Mouse (Mus musculus) naive thymus-derived CD4-positive, alpha-beta T cell, adult 2 months (primary cell): ENCODE results near the gene Sspn.

Source experiments
- DNase-seq: peaks from one replicate; pipeline ENCODE4 v3.0.0-alpha.2; 2011; ENCODE audit warnings: low read depth

Sspn gene

DNA sequence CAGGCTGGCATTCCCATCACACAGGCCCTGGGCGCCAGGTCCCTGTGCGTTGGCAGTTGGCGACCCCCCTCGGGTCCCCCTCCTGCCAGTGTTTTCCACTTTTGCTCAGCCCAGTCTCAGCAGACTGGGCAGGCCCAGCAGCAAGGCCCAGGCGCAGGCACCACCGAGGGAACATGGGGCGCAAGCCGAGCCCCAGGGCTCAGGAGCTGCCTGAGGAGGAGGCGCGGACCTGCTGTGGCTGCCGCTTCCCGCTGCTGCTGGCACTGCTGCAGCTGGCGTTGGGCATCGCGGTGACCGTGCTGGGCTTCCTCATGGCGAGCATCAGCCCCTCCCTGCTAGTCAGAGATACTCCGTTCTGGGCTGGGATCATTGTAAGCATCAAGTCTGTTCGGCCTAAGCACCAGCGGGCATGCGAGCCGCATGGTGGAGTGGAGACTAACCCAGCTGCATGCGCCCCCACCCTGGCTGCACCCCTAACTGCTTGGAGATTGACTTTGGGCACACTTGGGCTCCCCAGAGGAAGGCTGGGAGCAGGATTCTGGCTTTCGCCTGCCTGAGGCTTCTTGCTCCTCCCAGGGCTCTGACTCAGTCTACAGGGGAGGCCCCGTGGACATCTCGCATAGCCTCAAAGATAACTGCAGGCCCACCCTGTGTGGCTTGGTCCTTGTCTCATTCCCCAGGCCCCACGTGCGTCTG lies 2.7 kb downstream of the Sspn start:
- no peak for DNase-seq

DNA sequence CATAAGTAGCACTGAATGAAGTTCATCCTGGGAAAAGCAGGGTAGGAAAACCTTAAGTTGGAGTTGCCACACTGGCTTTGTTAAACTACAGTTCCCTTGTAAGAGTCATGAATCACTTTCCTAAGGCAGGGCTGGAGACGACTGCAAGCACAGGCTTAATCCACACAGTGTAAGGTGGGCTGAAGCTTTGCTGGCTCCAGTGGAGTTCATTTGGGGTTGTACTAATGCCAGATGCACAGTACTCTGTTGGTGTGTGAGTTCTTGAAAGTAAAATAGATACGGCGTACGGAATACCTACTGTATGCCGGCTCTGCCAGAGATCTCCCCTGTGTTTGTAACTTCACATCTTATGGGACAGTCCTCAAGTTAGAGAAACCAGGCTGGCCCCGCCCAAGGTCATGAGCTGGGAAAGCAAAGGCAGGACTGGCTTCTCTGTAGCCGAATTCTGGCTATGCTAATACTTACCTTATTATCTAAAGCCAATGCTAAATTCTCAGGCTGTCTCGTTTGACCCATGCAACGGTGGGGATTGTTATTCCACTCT lies 3.3 kb downstream of the Sspn start:
- DNase-seq = no peak

DNA sequence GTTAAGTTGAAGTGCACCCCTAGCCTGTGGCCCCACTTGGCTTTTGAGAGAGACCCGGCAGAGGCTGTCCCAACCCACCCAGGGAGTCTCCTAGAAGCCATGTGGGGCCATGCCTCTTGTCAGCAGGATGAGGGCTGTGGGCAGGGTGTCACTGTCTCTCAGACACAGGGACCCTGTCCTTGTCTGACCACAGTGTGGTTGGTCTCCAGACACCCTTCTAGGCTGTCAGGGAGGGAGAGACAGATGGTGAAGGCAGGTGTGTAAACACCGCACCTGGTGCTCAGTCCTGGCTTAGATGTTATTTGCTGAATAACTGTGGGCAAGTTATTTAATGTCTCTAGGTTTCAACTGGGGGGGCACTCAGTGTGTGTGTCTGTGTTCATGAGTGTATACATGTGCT lies 4.5 kb downstream of the Sspn start:
- DNase-seq = no peak

DNA sequence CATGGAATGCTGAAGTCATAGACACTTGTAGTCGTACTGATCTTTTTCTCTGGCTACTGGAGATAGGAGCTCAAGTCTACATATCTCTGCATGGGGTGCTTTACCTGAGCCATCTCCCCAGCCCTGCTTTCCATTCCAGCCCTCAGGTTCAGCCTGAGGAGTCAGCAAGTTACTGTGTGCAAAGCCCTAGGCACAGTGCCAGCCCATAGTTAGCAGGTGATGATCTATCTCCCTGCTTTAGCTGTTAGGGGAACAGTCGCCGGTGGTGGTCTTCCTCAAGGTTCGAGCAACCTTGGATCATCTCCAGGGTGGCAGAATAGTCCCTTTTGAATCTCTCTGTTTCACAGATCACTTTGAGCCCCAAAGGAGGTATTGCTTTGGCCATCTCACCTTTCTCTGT lies 5.1 kb downstream of the Sspn start:
- no peak for DNase-seq

DNA sequence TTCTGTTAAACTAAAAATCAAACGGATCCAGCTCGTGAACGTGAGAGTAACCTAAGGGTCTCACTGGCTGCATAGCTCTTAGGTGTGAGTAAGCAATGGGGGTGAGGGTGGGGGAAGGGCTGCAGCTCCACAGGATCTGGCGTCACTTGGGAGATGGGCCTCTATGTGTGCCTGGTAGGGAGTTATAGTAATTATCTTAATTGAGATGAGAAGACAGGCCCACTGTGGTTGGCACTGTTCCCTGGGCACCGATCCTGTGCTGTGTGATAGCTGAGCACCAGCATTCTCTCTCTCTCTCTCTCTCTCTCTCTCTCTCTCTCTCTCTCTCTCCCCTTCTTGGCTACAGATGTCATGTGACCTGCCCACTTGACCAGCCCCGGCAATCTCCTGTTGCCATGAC lies 9.4 kb downstream of the Sspn start:
- DNase-seq = no peak

DNA sequence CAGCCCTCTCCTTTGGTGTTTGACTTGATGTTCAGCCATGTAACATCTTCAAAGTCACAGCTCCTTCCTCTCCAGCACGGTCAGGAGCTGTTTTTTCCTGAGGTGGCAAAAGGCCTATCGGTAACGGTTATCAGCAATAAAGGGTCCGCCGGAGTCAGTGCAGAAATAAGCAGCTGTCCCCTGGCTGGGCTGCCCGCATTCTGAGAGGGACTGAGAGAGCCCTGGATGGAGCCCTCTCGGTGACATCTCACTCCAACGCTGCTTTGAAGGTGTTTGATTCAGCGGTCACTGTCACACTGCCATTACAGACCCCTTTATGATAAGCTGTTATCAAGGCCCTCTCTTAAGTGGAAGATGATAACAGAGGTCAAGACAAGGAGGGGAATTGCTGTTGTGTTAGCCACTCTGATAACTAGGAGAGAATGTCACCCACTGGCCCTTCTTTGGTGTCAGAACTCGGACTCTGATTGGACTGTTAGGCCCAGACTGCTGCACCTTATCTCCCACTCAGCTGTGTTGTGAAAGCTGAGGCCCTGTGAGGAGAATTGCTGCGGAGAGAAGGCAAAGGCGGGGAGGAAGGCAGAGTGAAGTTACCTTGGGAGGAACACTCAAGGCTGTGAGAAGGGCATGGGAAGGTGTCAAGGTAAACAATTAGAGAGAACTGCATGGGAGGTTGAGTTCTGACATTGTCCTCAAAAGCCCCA lies 11.0 kb downstream of the Sspn start:
- no peak for DNase-seq

DNA sequence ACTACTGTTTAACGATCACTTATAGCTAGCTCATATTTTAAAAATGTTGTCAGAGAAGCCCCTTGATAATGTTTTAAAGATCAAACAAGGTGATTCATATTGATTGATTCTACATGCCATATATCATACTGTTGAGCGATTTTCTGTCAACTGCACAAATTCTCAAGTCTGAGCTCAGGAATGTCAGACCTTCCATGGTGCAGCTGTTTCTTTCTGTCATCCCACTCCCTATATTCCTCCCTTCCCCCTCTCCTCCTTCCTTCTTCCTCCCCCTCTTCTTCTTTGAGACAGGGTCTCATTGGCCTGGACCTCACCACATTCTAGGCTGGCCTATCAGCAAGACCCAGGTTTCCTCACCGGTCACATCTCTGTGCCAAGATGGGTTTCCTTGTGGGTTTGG lies 12.0 kb downstream of the Sspn start:
- DNase-seq = no peak

DNA sequence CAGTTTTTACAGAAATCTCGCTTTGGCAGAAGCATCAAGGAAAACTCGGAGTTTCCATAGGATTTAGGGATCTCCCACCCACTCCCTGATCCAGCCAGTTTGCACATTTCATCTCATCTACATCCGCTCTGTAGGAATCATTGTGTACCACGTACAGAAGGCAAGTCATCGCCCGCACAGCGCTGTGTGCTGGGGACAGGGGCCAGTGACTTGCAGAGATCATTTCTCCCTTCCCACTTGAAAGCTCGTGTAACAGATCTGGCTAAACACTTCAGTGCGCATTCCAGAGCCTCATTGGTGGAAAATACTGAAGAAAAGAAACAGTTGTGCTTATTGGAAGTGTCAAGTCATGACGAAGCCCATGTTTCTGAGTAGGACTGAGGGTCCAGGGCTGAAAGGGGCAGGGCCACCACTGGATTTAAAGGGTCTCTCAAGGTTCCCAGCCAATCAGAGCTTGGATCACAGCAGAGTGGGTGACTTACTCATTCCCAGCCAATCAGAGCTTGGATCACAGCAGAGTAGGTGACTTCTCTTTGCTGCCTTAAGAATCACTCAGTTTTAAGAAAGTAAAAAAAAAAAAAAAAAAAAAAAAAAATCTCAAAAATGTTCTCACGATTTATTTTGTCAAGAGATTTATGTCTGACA lies 14.4 kb downstream of the Sspn start:
- no peak for DNase-seq

DNA sequence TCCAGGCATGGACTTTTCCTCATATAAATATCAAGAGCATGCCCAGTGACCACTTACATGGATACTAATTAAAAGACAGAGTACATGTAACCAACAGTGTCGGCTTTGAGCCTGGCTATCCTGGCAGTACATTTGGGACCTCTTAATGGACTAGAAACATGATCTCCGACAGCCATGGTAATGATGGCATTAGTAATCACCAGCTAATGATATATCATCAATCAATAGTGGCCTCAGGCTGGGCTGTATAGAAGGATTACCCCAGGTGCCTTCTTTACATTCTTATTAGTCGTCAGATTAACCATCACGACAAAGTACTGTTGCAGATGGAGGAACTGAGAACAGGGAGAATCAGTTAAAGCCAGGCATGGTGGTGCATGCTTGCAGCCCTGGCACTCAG lies 17.6 kb downstream of the Sspn start:
- DNase-seq = no peak

DNA sequence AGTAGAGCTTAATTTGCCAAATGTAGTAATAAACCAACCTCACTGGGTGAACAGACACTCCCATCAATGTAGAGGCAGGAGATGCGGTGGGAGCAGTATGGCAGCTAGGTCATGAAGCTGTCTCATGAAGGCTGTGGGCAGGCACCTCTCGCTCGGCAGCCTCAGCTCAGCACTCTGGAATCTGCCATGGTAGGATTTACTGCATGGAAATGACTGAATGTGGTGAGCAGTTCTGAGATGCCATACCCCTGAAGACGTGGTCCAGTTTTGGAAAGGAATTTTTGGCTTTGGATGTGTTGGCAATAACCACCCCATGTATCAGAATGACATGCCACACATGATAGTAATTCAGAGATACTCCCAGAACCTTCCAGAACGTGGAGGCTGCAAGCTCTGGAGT lies 19.2 kb downstream of the Sspn start:
- DNase-seq = no peak

DNA sequence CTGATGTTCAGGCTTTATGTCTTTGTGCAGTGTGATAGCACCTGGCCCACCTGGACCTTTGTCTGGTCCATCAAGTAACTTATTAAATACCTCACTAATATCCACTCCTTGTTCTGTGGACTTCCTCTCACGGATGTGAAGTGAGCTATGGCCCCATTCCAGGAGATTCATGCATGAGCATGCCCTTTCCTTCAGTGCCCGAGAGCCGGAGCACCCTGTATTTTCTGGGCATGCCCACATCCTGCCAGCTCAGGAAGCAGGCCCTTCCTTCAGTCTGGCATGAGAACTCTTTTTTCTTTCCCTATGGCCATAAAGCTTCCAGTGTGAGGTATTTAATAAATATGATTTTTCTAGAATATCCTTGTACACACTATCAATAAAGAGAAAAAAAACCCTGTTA lies 21.2 kb downstream of the Sspn start:
- DNase-seq = no peak

DNA sequence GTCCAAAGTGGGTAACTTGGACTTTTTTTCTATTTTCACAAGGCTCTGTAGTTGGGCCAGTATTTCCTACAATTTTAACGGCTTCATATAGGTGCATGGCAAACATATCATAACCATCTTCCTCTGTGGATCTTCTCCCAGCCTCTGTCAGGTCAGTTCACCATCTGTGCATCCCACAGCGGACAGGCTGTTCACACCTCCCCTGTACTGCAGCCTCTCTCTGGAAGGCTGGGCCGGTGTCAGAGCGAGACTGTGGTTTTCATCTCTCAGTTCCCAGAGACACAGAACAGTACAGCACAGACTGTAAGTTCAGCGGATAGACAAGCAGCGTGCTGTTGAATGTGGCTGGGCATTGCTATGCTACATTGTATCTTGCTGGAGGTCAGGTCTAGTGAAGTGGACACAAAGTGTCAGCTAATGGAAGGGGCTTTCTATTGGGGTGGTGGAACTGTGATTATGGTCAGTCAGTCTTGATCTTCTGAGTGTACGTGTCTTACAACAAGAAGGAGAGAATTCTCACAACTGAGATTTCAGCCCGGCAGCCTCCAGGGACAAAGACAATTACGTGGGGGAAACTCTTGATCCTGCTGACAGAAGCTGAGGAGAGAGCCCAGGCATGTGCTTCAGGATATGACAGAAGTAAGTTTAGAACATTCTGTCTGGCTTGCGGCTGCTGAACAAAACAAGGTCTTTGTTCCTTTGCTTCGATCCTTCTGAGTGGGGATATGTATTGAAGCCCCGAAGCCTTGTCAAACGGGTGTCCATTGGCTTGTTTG lies 21.9 kb downstream of the Sspn start:
- no peak for DNase-seq

DNA sequence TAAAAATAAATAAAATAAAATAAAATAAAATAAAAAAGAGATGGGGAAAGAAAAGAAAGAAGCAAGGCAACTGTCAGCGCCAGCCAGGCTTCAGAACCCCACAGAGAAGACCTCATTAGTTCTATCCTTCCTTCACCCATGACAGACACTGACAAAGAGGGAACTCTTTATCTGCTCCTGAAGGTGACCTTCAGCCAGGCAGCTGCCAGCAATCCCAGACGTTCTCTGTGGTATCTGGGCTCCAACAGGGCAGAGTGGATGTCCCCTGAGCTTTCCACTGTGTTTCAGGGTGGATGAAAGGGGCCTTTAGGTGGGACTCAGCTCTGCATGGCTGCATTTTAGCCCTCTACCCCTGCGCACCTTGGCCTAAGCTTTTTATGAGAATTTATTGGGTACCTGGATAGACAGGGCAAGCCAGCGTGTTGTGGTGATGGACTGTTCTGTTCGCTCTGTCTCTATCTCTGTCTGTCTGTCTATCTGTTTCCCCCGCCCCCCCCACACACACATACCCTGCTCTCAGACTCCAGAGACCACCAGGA lies 26.1 kb downstream of the Sspn start:
- no peak for DNase-seq

DNA sequence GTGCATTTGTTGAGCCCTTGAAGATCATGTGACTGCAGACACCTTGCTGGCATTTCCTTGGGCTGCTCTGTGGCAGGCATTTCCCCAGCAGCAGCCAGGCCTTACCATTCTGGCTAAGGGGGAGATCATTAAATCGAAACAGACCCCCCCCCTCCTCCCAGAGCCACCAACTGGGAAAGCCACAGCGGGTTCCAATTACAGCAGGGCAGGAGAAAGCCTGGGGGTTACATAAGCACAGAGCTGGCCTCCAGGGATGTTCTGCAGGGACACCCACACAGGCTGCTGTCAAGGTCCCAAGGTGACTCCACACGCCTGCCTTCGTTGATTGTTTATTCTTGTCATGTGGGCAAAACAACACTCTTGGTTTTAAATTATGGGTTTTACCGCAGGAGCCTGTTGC lies 26.6 kb downstream of the Sspn start:
- DNase-seq = no peak

DNA sequence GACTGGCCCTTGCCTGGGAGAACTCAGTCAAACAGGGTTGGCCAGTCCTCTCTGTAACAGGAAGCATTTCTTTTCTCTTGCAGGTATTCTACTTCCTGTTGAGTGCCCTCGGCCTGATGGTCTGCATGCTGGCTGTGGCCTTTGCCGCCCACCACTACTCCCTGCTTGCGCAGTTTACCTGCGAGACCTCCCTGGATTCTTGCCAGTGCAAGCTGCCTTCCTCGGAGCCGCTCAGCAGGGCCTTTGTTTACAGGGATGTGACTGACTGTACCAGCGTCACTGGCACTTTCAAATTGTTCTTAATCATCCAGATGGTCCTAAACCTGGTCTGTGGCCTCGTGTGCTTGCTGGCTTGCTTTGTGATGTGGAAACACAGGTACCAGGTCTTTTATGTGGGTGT lies 29.6 kb downstream of the Sspn start:
- DNase-seq = no peak

DNA sequence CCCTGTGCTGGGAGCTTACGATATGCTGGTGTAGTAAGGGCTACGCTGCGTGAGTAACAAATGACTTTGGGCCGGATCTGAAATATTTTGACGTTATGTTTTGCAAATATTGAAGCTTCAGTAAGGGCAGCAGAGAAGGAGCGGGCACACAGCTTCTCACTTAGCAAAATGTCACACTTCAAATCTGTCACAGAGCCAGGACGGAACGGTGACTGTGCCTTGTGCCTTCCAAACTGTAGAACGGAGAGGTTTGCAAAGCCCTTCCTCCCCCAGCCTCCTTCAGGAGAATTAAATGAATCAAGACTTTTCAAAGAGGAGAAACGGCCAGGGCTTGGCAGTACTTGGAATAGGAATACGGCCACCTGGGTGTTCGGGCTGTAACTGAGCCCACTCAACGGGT lies 32.5 kb downstream of the Sspn start:
- no peak for DNase-seq

DNA sequence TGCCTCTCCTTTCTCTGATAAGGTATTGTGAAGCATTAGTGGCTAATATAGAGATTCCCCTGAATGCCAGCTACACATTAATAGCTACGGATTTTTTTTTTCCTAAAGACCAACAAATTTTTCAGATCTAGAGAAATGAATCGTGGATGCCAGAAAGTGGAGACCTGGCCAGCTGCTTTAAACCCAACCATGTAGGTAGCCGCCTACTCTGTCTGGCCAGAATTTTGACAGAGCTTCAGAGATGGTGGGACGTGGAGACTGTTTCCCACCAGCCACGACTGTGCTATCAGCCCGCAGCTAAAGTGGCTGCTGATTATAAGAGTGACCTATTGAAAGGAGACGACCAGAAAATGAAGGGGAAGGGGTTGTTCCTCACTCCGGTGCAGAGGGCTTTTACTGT lies 36.3 kb downstream of the Sspn start:
- DNase-seq = no peak

DNA sequence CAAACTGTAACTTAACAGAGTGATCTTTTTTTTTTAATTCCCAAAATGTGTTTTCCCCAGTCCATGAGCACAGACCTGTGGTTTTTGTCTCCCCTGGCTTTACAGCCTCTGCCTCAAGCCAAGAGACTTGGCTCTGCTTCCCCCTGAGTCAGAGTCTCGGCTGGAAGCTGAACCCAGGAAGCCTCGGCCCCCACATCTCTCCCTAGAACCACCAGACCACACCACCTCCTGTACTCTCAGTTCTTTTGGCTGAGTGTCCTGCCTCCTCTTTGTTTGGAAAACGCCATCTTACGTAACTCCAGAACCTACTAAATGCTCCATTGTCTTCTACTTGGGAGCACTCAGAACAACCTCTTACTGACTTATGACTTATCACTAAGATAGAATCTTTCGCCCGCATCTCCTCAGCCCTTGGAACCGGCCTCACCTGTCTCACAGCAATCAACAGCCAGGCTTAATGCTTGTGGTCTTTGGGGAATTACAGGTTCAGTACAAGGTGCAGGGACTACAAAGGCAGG lies 36.9 kb downstream of the Sspn start:
- DNase-seq = no peak

DNA sequence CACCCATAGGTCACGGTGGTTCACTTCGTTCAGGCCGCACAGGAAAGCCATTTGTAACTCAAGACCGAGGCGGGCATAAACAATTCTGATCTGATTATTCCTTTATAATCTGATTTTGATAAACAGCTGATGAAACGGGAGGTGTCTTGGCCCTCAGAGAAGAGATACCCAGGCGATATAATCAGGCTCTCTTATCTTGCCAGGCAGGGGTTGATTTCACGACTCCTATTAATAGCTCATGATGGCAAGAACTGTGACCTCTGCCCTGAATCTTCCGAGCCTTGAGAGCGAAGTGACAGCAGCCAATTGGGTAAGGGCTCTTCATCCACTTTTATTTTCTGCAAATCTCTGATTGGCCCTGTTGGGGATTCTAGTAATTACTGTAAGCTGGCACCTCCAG lies 37.4 kb downstream of the Sspn start:
- DNase-seq = no peak

DNA sequence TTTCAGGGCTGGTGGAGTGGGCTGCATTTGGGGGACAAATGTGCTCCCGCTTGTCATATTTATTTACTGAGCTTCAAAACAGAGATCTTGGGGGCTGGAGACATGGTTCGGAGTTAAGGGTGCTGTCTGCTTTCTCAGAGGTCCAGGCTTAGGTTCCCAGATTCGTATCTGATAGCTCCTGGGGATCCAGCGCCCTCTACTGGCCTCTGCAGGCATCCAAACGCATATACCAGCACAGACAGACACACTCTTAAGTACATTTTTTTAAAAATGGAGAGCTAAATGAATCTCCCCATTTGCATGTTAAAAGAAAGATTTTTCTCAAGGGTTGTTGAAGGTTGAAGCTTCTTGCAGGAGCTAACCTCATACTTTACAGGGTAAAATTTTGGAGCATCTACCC lies 38.1 kb downstream of the Sspn start:
- no peak for DNase-seq

DNA sequence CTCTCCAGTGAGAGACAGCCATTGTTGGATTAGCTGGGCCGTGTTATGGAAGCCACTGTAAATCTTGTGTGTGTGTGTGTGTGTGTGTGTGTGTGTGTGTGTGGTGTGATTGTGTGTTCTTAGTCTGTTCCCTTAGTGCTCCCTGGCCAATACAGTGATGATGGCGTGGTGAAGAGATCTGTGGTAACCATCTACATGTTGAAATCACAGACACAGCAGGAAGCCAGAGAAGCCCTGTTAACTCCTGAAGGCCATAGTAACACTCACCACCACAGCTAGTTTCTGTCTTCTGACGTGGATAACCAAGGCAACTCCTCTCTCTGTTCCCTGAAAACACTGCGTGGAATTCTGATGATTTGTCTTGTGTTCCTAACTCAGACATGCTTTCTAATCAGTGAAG lies 40.7 kb downstream of the Sspn start:
- DNase-seq = no peak

DNA sequence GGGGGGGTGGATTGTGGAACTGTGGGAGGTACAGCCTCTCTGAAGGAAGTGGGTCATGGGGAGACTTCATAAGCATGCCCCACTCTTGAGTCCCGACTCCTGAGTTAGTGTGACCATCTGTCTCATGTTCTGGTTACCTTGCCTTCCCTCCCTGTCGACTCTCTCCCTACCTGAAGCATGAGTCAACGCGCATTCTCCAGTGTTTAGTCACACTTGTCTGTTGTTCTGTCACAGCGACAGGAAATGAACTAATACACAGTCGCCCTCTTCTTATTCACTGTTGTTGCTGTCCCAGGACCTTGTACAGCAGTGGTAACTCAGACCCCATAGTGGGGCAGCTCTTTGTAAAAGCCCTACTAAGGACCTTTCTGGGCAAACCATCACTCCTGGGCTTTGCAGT lies 41.4 kb downstream of the Sspn start:
- no peak for DNase-seq
